Mouse (Mus musculus): Measurements from ENCODE around the gene Grin2c. TPM values are rescaled to one million over a fixed set of nuclear protein-coding genes. Genes with fewer than 3 reads are reported as not detected.

Grin2c gene
- polyA plus RNA-seq, 1 experiment from 2014 or later = 0.18 TPM

GRCm38 (mm10) chr11:115209958-115210357 is 57.1 kb downstream of the Grin2c start:
- H3K4me2 ChIP-seq (ENCODE audit: low read length) = no peak overlapping the region
- H3K27me3 ChIP-seq (ENCODE audit: control insufficient read depth, insufficient read depth, low read depth, low read length) = no peaks in the 10 kb centered on the region
- no peak overlapping the region for H3K4me3 ChIP-seq (ENCODE audit: low read depth, low read length)
- WGBS = 75% methylated on average over 7 of the region's 7 CpGs
- no peak for ATAC-seq
- no peak overlapping the region for H3K27ac ChIP-seq (ENCODE audit: low read length)
- H3K4me1 ChIP-seq (ENCODE audit: control insufficient read depth, insufficient read depth, low read length) = no peaks in the 10 kb centered on the region
- no peak overlapping the region for H3K9ac ChIP-seq (ENCODE audit: low read depth, low read length)
- peaks cover 12% of the 10 kb centered on the region for H3K36me3 ChIP-seq (ENCODE audit: control insufficient read depth, insufficient read depth, low read length)
- H3K9me3 ChIP-seq (replicated peaks; ENCODE audit: control insufficient read depth, low read length, poor library complexity, severe bottlenecking) = no peaks in the 10 kb centered on the region

DNA sequence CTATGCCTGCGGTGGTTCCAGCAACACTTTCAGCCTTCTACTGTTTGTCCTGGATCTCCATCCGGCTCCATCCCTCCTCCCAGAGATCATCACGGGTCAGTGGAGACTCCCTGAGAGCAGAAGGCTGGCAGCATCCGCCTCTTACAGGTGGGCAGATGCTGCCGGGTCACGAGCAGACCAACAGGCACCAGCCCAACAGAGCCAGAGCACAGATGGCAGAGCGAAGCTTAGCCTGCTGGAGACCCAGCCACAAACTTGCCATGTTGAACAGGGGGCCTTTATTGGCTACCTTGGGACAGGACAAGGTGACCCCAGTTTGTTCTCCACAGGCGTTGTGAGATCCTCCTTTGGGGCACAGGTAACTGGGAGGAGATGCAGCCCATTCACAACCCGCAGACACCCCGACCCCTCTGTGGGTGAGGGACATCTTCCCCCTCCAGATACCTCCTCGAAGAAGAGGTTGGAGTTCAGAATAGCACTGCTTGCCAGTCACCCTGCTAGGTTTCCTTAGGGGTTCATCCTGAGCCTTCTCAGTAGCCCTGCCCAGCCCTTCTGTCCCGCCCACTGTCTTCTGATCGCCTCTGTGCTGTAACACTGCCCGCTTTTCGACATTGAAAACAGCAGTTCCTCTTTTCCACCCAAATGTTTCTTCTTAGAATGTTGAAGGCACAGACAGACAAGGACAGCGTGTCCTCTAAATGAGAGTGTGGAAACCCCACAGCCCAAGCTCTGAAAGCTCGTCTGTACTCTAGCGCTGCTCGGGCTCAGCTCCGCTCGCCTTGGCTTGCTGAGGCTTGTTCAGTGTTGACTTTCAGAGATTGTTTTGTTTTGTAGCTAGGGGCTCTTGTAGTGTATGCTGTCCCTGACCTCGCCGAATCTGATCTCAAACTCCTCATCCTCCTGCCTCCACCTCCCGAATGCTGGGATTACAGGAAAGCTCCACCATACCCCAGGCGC is 58.0 kb downstream of the Grin2c start:
- Histone ChIP-seq H3K9ac (ENCODE audit: low read depth, low read length) (no peak overlapping the region), H3K27ac (ENCODE audit: low read length) (no peak overlapping the region), H3K9me3 (replicated peaks; ENCODE audit: control insufficient read depth, low read length, poor library complexity, severe bottlenecking) (no peaks in the 10 kb centered on the region), H3K4me2 (ENCODE audit: low read length) (no peak overlapping the region), H3K4me3 (ENCODE audit: low read depth, low read length) (no peak overlapping the region), H3K36me3 (ENCODE audit: control insufficient read depth, insufficient read depth, low read length) (peaks cover 12% of the 10 kb centered on the region), H3K27me3 (ENCODE audit: control insufficient read depth, insufficient read depth, low read depth, low read length) (no peaks in the 10 kb centered on the region), H3K4me1 (ENCODE audit: control insufficient read depth, insufficient read depth, low read length) (no peaks in the 10 kb centered on the region)
- no peak for ATAC-seq
- 75% methylated on average over 25 of the region's 25 CpGs for WGBS

GRCm38 (mm10) chr11:115208126-115208525 is 58.9 kb downstream of the Grin2c start:
- 76% methylated on average over 12 of the region's 12 CpGs for WGBS

GRCm38 (mm10) chr11:115202756-115203155 is 64.3 kb downstream of the Grin2c start:
- no peak for ATAC-seq
- no peak overlapping the region for H3K9ac ChIP-seq (ENCODE audit: low read depth, low read length)
- no peaks in the 10 kb centered on the region for H3K9me3 ChIP-seq (replicated peaks; ENCODE audit: control insufficient read depth, low read length, poor library complexity, severe bottlenecking)
- H3K4me2 ChIP-seq (ENCODE audit: low read length) = no peak overlapping the region
- H3K27me3 ChIP-seq (ENCODE audit: control insufficient read depth, insufficient read depth, low read depth, low read length) = no peaks in the 10 kb centered on the region
- no peak overlapping the region for H3K4me3 ChIP-seq (ENCODE audit: low read depth, low read length)
- peaks cover 27% of the 10 kb centered on the region for H3K36me3 ChIP-seq (ENCODE audit: control insufficient read depth, insufficient read depth, low read length)
- H3K4me1 ChIP-seq (ENCODE audit: control insufficient read depth, insufficient read depth, low read length) = no peaks in the 10 kb centered on the region
- 96% methylated on average over 9 of the region's 9 CpGs for WGBS
- H3K27ac ChIP-seq (ENCODE audit: low read length) = no peak overlapping the region

More at GRCm38 (mm10) chr11:115208126-115208525, 58.9 kb downstream of the Grin2c start:
- H3K4me2 ChIP-seq (ENCODE audit: low read length) = no peak overlapping the region
- H3K9me3 ChIP-seq (replicated peaks; ENCODE audit: control insufficient read depth, low read length, poor library complexity, severe bottlenecking) = no peaks in the 10 kb centered on the region
- H3K27ac ChIP-seq (ENCODE audit: low read length) = no peak overlapping the region
- no peak for ATAC-seq
- H3K27me3 ChIP-seq (ENCODE audit: control insufficient read depth, insufficient read depth, low read depth, low read length) = no peaks in the 10 kb centered on the region
- no peak overlapping the region for H3K9ac ChIP-seq (ENCODE audit: low read depth, low read length)
- H3K4me1 ChIP-seq (ENCODE audit: control insufficient read depth, insufficient read depth, low read length) = no peaks in the 10 kb centered on the region
- no peak overlapping the region for H3K4me3 ChIP-seq (ENCODE audit: low read depth, low read length)
- peaks cover 14% of the 10 kb centered on the region for H3K36me3 ChIP-seq (ENCODE audit: control insufficient read depth, insufficient read depth, low read length)

- no peak overlapping the region for H3K27ac ChIP-seq (ENCODE audit: low read length)
- H3K4me3 ChIP-seq (ENCODE audit: low read depth, low read length) = no peak overlapping the region
- no peaks in the 10 kb centered on the region for H3K27me3 ChIP-seq (ENCODE audit: control insufficient read depth, insufficient read depth, low read depth, low read length)
- H3K9me3 ChIP-seq (replicated peaks; ENCODE audit: control insufficient read depth, low read length, poor library complexity, severe bottlenecking) = no peaks in the 10 kb centered on the region
- no peak overlapping the region for H3K9ac ChIP-seq (ENCODE audit: low read depth, low read length)
- WGBS = 14% methylated on average over 12 of the region's 12 CpGs
- H3K4me1 ChIP-seq (ENCODE audit: control insufficient read depth, insufficient read depth, low read length) = no peaks in the 10 kb centered on the region
- peaks cover 25% of the 10 kb centered on the region for H3K36me3 ChIP-seq (ENCODE audit: control insufficient read depth, insufficient read depth, low read length)
- no peak overlapping the region for H3K4me2 ChIP-seq (ENCODE audit: low read length)
- ATAC-seq = peak; percentile 90
These were observed 64.7 kb downstream of the Grin2c start for GRCm38 (mm10) chr11:115202316-115202715.

- no peak overlapping the region for H3K4me2 ChIP-seq (ENCODE audit: low read length)
- 96% methylated on average over 4 of the region's 4 CpGs for WGBS
- no peaks in the 10 kb centered on the region for H3K9me3 ChIP-seq (replicated peaks; ENCODE audit: control insufficient read depth, low read length, poor library complexity, severe bottlenecking)
- H3K9ac ChIP-seq (ENCODE audit: low read depth, low read length) = no peak overlapping the region
- no peak overlapping the region for H3K27ac ChIP-seq (ENCODE audit: low read length)
- no peaks in the 10 kb centered on the region for H3K27me3 ChIP-seq (ENCODE audit: control insufficient read depth, insufficient read depth, low read depth, low read length)
- peaks cover 20% of the 10 kb centered on the region for H3K36me3 ChIP-seq (ENCODE audit: control insufficient read depth, insufficient read depth, low read length)
- no peaks in the 10 kb centered on the region for H3K4me1 ChIP-seq (ENCODE audit: control insufficient read depth, insufficient read depth, low read length)
- no peak overlapping the region for H3K4me3 ChIP-seq (ENCODE audit: low read depth, low read length)
- no peak for ATAC-seq
These were observed 66.5 kb downstream of the Grin2c start for GRCm38 (mm10) chr11:115200520-115200919.

Small RNA genes within 50 kb of the gene (microRNA-seq; reads per million reads assigned to microRNA genes)
- not detected for gene Gm25837

Other genes with a start within 250 kb of the Grin2c start
- gene Cd300ld4, start 240.2 kb downstream of the Grin2c start, polyA plus RNA-seq (2015; fragmentation: Nextera tagmentation; extraction: Ambion mirVana) = not detected in 2 replicates
- gene Cd300ld5, start 229.5 kb downstream of the Grin2c start, polyA plus RNA-seq (2015; fragmentation: Nextera tagmentation; extraction: Ambion mirVana) = not detected in 2 replicates
- not detected in 2 replicates for gene Cd300ld3, start 218.8 kb downstream of the Grin2c start, polyA plus RNA-seq (2015; fragmentation: Nextera tagmentation; extraction: Ambion mirVana)
- 0.11 TPM in 1 of 2 replicates, not detected in the other for gene Cd300e, start 205.1 kb downstream of the Grin2c start, polyA plus RNA-seq (2015; fragmentation: Nextera tagmentation; extraction: Ambion mirVana)
- gene Rab37, start 175.8 kb downstream of the Grin2c start, polyA plus RNA-seq (2015; fragmentation: Nextera tagmentation; extraction: Ambion mirVana) = 1.0 TPM in 2 replicates
- 0.34 TPM in 1 of 2 replicates, not detected in the other for gene Cd300lf, start 133.3 kb downstream of the Grin2c start, polyA plus RNA-seq (2015; fragmentation: Nextera tagmentation; extraction: Ambion mirVana)
- 47.5 and 57.5 TPM in 2 replicates for gene Slc9a3r1, start 103.9 kb downstream of the Grin2c start, polyA plus RNA-seq (2015; fragmentation: Nextera tagmentation; extraction: Ambion mirVana)
- 12.5 and 14.9 TPM in 2 replicates for gene Tmem104, start 79.8 kb downstream of the Grin2c start, polyA plus RNA-seq (2015; fragmentation: Nextera tagmentation; extraction: Ambion mirVana)
- gene Nat9, start 79.4 kb downstream of the Grin2c start, polyA plus RNA-seq (2015; fragmentation: Nextera tagmentation; extraction: Ambion mirVana) = 23.2 and 23.9 TPM in 2 replicates
- gene Fdxr, start 9.8 kb upstream of the Grin2c start, polyA plus RNA-seq (2015; fragmentation: Nextera tagmentation; extraction: Ambion mirVana) = 19.7 and 23.4 TPM in 2 replicates
- gene Fads6, start 30.4 kb upstream of the Grin2c start, polyA plus RNA-seq (2015; fragmentation: Nextera tagmentation; extraction: Ambion mirVana) = 0.91 and 1.4 TPM in 2 replicates
- gene Otop2, start 39.9 kb upstream of the Grin2c start, polyA plus RNA-seq (2015; fragmentation: Nextera tagmentation; extraction: Ambion mirVana) = 0.09 and 0.29 TPM in 2 replicates
- 0.10 and 0.20 TPM in 2 replicates for gene Ush1g, start 54.8 kb upstream of the Grin2c start, polyA plus RNA-seq (2015; fragmentation: Nextera tagmentation; extraction: Ambion mirVana)
- 0.78 and 0.80 TPM in 2 replicates for gene Otop3, start 67.5 kb upstream of the Grin2c start, polyA plus RNA-seq (2015; fragmentation: Nextera tagmentation; extraction: Ambion mirVana)
- 68.6 and 75.2 TPM in 2 replicates for gene Hid1, start 100.5 kb upstream of the Grin2c start, polyA plus RNA-seq (2015; fragmentation: Nextera tagmentation; extraction: Ambion mirVana)
- 18.5 and 21.6 TPM in 2 replicates for gene Cdr2l, start 114.7 kb upstream of the Grin2c start, polyA plus RNA-seq (2015; fragmentation: Nextera tagmentation; extraction: Ambion mirVana)
- gene Mrpl58, start 136.5 kb upstream of the Grin2c start, polyA plus RNA-seq (2015; fragmentation: Nextera tagmentation; extraction: Ambion mirVana) = 173 and 180 TPM in 2 replicates
- 773 and 819 TPM in 2 replicates for gene Atp5h, start 152.7 kb upstream of the Grin2c start, polyA plus RNA-seq (2015; fragmentation: Nextera tagmentation; extraction: Ambion mirVana)
- gene Kctd2, start 152.9 kb upstream of the Grin2c start, polyA plus RNA-seq (2015; fragmentation: Nextera tagmentation; extraction: Ambion mirVana) = 20.1 and 23.1 TPM in 2 replicates
- gene Trim80, start 173.3 kb upstream of the Grin2c start, polyA plus RNA-seq (2015; fragmentation: Nextera tagmentation; extraction: Ambion mirVana) = not detected in 2 replicates
- 0.19 TPM in 1 of 2 replicates, not detected in the other for gene Slc16a5, start 195.2 kb upstream of the Grin2c start, polyA plus RNA-seq (2015; fragmentation: Nextera tagmentation; extraction: Ambion mirVana)
- 19.6 and 23.1 TPM in 2 replicates for gene Armc7, start 208.4 kb upstream of the Grin2c start, polyA plus RNA-seq (2015; fragmentation: Nextera tagmentation; extraction: Ambion mirVana)
- gene Nt5c, start 224.6 kb upstream of the Grin2c start, polyA plus RNA-seq (2015; fragmentation: Nextera tagmentation; extraction: Ambion mirVana) = 100 and 104 TPM in 2 replicates
- gene Jpt1, start 247.1 kb upstream of the Grin2c start, polyA plus RNA-seq (2015; fragmentation: Nextera tagmentation; extraction: Ambion mirVana) = 1,597 and 1,674 TPM in 2 replicates

All from midbrain, embryonic 16.5 days (tissue).